Mouse (Mus musculus) monocyte, adult 2 months (primary cell): ENCODE results near the gene Fam102a.

Experiments used
- DNase-seq, 2 experiments: peaks; one replicate each; pipeline ENCODE4 v3.0.0; 2022; ENCODE audit warnings: low spot score in 2 of 2, low read depth in 1 of 2

Fam102a gene

DNA sequence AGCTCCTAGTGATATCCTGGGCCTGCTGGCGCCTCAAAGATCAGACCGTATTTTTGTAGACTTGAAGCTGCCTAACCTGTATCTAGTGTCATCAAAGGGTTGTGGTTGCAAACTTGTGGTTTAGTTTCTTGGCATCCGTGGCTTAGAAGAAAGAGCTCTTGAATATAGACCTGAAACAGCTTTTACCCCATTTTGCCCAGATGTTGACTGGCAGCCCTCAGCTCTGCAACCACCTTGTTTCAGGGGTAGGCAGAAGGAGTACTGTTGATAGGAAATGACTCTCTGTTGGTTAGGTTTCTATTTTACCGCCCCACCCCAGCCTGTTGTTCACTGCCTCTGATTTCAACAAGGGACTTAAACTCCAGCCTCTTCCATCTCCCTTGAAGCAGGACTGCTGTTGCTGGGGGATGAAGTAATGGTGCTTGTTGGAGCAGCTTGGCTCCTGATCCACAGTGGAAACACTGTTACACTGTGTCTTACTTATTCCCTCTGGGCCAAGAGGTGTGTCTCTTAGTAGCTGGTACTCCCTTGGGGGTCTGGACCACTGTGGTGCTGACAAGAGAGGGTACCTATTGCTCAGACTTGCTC is 6.9 kb downstream of the Fam102a start:
- DNase-seq, result no peak

DNA sequence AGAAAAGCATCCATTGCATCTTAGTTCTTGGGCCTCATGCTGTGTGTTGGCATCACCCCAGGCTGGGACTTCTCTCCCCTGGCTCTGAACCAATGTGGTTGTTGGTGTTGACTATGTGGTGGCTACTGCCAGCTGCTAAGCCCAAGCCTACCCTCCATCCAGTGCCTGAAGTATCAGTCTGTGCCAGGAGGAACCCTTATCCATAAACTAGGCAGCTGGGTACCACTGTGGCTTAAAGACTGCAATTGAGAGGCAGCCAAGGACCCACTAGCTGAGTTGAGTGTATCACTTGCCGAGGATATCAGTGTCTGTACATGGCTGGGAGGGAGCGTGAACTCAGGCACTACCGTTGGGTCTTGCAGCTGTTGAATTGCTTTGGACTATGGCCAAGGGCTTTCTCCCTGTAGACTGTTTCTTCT is 7.9 kb downstream of the Fam102a start:
- DNase-seq, result no peak

DNA sequence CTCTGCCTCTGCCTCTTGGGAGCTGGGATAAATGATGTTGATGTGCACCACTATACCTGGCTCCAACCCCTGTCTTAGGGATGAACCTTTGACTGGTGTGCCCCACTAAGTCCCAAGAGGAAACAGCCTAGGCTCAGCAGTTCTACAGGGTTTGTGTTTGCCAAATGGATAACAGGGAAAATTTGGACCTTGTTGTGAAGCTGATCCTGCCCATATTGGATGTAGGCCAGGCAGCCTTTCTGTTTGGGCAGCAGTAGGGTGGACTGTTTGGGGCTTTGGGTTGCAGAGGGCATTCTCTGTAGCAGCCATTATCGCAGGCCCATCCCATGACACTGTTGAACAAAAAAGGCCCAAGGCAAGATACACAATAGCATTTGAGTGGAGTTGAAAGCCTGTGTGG is 11.8 kb downstream of the Fam102a start:
- no peak for DNase-seq

DNA sequence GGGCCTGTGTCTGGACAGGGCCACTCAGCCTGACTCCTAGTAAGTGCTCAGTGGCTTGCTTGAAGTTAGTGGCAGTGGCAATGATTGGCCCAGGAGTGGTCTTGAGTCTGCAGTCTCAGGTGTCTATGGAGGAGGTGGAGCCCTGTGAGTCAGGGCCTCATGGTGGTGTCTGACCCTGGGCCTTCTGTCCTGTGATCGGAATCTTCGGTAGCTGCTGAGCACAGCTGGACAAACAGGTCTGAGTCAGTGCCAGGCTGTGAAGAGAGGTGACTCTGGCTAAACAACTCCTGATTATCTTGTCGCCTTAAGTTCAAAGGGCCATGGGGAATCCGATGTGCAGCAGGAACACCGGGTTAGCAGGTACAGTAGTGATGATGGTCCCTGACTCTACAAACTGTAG is 12.2 kb downstream of the Fam102a start:
- DNase-seq, result no peak

DNA sequence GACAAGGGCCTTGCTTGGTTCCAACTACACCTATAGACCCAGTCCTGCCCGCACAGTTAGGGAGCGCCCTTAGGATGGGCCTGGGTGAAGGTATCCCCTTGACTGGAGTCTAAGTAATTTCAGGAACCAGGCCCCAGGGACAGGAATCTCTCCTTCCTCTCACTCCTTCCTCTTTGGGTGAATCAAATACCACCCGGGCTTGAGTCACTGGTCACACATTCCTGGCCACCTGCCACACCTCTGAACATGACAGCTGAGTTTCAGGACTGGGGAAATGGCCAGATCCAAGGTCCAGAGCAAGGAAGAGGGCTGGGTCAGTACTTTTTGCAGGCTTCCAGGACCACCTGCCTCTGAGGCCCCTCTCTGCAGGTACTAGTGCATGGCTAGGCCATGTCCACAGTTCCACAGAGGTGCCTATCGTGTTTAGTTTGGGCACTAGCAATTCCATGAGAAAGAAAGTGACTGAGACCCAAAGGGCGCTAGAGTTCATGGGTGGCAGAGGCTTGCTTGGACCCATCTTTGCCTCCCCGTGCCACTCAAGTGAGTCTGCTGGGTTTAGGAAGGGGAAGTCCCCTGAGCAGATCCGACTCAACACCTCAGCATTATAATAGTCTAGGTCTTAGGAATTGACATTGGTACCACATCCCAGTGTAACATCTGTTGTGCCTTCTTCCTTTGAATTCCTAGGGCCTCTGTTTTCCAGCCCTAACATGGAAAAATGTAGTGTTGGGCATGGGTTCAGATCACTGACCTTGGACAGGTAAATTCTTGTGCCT is 13.0 kb downstream of the Fam102a start:
- DNase-seq, result peak in 1 of 2 experiments; percentile 38

DNA sequence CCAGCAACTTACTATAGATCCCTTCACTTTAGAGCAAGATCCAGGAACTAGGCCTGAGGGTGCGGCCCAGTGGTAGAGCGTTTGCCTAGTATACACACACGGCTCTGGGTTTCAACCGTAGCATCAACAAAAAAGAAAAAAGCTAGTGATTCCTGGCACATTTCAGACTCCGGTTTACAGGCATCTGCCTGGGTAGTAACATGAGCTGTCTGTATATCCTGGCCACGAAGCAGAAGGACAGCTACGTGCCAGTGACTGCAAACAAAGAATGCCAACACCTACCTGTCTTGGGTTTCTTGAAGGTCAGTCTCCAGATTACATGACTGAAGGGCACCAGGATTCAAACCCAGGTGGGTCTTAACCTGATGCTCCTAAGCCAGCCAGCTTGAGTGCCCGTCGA is 14.0 kb downstream of the Fam102a start:
- no peak for DNase-seq

DNA sequence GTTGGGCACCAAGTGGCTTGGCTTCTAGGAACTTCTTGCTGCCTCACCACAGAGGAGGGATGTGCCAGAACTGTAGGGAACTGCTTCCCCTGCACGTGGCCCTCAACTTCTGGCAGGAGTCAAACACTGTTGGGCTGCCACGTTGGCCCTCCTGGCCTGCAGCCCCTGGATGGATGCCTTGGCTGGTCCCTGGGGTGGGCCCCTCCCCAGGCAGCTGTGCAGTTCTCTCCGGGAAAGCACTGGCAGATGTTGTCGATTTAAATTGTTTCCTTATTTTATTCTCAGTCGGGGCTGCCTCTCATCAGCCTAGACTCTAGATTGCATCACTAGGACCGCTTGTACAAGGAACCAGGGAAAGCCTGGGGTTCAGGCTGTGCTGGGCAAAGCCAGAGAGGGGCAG is 14.6 kb downstream of the Fam102a start:
- no peak for DNase-seq

DNA sequence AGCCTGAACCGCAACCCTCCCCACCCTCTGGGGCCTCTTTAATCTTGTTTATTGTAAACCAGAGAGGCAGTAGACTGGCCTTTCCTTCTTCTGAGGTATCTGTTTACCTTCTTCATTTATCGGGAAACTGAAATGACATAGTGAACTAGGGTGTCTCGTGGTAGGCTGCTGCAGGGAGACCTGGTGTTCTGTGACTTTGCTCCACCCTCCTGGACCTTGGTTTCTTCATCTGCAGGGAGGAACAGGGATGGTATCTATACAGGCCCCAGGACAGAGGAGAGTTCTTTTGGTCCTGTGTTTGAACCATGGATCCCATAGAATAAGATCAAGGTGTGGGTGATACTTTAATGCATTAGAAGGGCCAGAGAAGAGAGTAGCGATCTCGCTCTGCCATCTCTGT is 16.1 kb downstream of the Fam102a start:
- DNase-seq, result no peak

DNA sequence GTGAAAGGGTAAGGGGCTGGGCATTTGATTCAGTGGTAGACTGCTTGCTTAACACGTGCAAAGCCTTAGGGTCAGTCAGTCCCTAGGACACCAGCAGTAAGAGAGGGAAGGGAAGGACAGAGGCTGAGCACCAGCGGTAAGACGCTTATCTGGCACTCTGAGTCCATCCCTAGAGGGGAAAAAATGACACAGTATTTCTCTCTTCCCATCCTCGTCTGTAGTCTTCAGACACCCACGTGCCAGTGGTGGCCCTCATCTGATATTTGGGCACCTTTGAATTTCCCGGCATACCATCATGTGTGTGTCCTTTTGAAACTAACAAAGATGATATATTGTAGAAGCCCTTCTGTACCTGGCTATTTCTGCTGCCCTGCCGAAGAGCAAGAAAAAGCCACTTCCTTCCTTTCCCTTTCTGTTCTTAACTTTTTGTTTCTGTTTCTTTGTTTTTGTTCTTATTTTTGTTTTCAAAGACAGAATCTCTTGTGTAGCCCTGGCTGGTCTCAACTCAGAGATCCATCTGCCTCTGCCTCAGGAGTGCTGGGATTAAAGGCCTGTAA is 18.5 kb downstream of the Fam102a start:
- DNase-seq, result no peak

DNA sequence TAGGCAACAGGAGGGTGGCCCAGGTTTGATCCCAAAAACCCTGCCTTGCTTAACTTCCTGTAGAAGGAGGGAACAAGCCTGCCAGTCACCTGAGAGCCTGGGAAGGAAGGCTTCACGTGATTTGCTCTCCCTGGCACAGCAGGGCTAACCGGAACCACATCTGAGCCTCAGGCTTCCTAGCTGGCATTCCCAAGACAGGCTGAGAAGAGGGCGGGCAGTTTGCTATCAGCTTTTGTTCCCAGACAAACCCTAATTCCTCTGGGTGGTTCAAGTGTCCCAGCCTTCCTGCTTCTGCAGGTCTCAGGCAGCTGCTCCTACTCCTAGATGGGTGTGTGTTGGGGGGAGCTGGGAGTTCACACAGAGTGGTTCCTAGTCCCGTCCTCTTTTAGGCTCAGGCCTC is 20.4 kb downstream of the Fam102a start:
- no peak for DNase-seq

DNA sequence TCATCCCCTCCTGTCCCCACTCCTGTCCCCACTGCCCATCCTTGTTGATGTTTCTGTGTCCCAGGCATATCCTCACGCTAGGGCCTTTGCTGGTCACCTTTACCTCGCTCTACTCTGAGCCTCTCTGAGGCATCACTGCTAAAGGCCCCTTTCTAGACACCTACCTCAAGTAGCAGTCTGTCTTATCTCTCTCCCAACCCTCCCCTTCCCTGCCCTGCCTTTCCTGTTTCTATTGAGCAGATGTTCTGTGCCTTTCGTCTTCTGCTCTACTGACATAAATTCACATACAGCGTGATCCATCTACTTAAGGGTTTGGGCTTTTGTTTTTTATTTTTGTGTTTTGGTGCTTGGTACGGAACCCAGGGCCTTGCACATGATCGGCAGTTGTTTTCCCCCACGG is 20.9 kb downstream of the Fam102a start:
- no peak for DNase-seq

DNA sequence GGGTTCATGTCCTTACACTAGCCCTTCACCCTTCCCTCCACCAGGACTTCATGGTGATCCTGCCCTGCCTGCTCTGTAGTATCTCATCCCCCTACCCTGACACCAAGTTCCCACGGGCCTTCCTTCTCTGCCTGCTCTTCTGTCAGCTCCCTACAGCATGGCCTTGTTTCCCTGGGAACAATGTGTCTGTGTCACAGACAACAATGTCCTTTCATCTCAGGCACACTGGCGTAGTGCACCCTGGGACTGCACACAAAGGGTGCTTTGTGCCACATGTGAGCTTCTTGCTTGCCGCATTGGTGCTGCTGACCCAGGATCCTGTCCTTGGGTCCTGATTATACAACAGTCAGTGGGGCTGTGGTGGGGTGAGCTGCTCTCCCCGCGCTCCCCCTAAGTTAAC is 24.4 kb downstream of the Fam102a start:
- no peak for DNase-seq

DNA sequence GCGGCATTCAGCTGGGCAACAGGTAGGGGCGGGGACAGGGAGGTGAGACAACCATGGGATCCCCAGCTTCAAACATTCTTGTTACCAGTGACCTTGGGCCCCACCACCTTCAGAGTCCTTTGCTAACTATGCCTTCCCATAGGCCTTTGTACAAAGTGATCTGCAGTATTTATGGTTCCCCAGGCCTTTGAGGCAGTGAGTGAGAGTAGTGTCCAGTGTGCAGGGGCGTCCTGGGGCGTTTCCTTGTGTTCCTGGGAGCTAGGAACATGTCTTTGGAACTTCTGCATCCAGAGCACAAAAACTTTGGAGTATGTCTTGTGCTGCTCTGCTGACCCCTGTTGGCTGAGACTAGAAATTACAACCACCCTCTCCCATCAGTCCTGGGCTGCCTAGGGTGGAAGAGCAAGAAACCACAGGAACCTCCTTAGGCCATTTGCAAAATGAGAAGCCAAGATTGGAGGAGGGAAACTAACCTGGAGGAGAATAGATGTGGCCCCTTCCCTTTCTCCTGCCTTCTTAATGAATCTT is 31.5 kb downstream of the Fam102a start:
- DNase-seq, result peak in 1 of 2 experiments; percentile 43

DNA sequence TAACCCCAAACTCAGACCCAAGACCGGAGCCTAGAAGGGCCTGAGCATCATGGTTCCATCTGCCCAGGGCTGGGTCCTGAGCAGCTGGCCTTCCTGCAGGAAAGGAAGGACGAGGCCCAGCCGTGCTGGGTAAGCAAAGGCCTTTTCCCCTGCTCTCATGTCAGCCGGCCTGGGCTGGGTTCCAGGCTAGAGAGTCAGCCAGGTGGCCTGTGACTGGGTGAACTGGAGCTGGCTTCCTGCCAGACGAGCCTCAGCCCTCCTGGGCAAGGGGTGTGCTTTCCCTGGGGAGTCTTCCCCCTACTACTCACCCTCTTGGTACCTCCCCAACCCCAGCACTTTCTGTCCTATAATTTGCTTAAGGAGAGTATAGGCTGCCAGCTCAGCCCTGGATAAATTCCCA is 33.0 kb downstream of the Fam102a start:
- no peak for DNase-seq

DNA sequence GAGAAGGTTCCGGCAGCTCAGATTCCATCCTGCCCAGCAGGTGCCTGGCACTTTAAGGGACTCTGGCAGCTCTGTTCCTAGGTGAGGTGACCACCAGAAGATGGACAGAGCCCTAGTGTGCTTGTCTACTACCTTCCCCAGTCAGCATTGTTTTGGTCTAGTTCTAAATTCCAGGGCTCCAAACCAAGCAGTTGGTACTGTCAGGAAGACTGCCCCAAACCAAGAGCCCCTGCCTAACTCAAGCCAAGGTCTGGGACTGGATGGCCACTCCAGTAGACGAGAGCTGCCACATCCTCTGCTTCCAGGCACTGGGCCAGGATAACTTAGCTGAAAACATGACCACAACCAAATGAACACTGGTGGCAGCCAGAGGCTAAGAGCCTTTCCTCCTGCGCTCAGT is 33.8 kb downstream of the Fam102a start:
- no peak for DNase-seq

DNA sequence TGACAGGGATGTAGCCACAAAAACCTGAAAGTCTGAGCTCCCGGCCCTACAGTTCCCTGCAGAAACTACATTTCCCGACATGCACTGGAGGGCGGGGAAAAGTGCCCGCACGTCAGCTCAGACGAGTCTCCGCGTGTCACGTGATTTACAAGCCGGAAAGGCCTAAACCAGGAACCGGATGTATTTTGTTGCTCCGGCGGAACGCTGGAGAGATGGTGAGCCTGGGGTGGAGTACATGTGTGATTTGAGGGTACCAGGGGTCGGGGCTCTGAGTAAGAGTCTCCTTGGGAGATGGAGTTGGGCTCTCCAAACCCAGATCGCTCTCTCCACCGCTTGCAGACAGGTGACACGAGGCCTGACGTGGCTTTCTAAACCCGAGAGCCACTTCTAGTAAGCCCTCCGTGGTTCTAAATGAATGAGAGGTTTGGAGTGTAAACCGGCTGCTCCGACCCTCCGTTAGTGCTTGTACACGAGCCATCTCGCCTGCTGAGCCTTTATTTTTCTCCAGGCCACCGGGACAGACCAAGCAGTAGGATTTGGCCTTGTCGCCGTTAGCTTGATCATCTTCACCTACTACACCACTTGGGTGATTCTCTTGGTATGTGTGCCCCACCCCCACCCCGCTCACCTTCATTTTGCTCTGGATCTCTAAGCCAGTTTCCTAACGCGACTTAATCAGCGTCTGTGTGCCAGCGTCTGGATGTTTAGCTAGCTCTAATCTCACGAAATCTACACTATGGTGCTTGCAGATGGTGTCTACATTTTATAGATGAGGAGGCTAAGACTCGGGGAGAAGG is 35.8 kb downstream of the Fam102a start, which contains the start of gene Dpm2:
Dpm2 (plus strand) TSS at position 161 of the 797 bp plus-strand sequence.
- peak; percentile 75 to 80 for DNase-seq

DNA sequence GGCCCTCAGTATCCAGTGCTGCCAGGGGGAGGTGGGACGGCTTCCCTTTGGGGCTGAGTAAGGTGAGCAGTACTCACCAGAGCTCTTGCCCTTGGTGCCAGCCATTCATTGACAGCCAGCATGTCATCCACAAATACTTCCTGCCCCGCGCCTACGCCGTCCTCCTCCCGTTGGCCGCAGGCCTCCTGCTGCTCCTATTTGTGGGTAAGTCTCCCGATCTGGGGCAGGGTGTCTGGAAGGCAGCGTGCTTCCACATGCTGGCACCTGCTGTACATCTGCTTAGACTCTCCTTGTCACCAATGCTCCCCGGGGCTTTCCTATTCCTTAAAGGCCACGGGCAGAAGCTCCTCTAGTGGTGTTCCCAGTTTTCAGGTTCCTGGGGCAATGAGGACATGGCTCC is 37.1 kb downstream of the Fam102a start:
- DNase-seq, result no peak

DNA sequence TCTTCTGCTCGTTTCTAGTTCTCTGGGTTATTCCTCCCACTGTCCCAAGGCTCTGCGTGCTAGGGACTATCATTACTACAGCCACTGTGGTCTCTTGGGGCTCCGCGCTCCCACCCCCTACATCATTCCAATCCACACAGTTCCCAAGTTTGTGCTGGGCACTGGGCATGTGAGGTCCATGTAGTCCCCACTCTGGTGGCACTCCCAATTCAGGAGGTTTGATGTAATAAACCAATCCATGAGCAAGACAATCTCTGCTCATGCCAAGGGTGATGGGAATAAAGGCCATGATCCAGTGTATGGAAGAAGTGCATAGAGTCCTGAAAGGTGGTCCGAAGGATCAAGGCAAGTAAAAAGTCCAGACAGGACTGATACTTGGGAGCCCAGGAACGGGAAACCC is 39.4 kb downstream of the Fam102a start, which contains the start of gene Pip5kl1:
Pip5kl1 (plus strand) TSS at position 301 of the 400 bp plus-strand sequence.
- no peak for DNase-seq

DNA sequence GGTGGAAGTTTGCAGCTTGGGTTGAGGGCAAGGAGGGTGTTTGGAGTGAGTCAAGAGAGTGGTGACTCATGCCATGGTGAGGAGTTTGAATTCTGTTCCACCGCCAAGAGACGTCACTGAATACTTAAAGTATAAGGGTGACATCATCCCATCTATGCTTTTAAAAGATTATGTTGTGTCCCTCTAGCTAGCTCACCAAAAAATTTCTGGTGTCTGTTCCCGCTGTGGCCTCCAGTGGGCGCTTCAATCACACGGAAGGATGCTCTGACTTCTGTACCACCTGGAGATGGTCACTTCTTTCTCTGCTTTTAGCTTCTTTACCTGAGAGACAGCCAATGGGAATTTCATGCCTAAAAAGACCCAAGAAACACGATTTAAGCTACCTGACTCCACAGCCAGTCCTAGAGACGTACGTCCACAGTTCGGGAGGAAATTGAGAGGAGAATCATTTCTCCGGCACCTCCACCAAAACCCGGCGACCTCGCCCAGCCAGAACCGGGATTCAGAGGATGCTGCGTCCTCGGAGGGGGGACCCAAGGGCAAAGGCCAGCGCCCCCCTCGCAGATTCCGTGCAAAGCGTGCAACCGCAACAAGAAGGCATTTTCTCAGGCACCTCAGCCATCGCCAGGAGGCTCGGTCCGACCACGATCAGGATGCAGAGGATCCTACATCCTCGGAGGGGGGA is 39.9 kb downstream of the Fam102a start:
- peak in 1 of 2 experiments; percentile 24 for DNase-seq

DNA sequence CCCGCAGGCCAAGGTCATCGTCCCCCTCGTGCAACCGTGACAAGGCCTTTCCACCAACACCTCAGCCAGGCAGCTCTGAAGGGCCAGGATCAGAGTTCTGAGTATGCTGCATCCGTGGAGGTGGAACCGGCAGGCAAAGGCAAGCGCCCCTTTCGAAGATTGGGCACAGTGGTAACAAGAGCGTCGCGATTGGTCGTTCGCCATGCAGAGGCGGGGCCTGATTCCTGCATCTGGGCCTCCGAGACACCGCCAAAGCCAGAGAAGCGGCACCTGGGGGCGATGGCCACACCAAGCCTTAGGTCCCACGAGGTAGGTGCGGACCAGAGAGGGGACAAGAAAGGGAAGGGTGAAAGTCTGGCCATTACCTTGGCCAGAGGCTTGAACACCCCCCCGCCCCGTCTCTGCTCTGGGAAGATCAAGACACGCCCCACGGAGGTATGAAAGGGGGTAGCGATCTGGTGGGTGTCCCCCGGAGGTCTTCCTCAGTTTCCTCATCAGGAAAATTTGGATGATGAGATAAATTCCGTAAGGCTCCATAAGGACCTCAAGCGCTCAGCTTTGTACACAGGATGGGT is 40.5 kb downstream of the Fam102a start, which contains the start of gene 9430097D07Rik:
9430097D07Rik (minus strand) TSS at position 99 of the 575 bp plus-strand sequence.
- DNase-seq, result no peak
